Mouse (Mus musculus) forebrain, embryonic 16.5 days (tissue): ENCODE data around the gene Plk2. TPM values are rescaled to one million over a fixed set of nuclear protein-coding genes. Genes with fewer than 3 reads are reported as not detected.
"Not testable (repeated sequence)": the region's sequence is repeated elsewhere in the genome, so short reads cannot be mapped to it uniquely, and the experiment has no call there.

Experiments
- ATAC-seq: fragments of 200-750 bp; cut with Nextera tagmentation; 2 replicates; pipeline ENCODE4 v1.8.0; 2017; ENCODE audit warnings: mild to moderate bottlenecking, moderate library complexity
- H3K27ac ChIP-seq: fragments of 300-500 bp; sonication (generic); 2 replicates; pipeline ENCODE4 v1.5.1; 2014; ENCODE audit warnings: low read length, control low read depth
- H3K27me3 ChIP-seq: fragments of 300-500 bp; sonication (generic); replicated peaks from 2 replicates; pipeline ENCODE4 v1.6.1; 2014; ENCODE audit warnings: low read length; ENCODE audit not compliant: control insufficient read depth, insufficient read depth
- H3K36me3 ChIP-seq: fragments of 300-500 bp; sonication (generic); 2 replicates; pipeline ENCODE4 v1.6.1; 2014; ENCODE audit not compliant: control insufficient read depth, insufficient read depth
- H3K4me1 ChIP-seq: fragments of 300-500 bp; sonication (generic); replicated peaks from 2 replicates; pipeline ENCODE4 v1.6.1; 2014; ENCODE audit warnings: low read length; ENCODE audit not compliant: control insufficient read depth, insufficient read depth
- H3K4me2 ChIP-seq: fragments of 300-500 bp; sonication (generic); 2 replicates; pipeline ENCODE4 v1.6.1; 2014; ENCODE audit warnings: mild to moderate bottlenecking, low read length, control low read depth
- H3K4me3 ChIP-seq: fragments of 300-500 bp; sonication (generic); replicated peaks from 2 replicates; pipeline ENCODE4 v1.5.1; 2014; ENCODE audit warnings: mild to moderate bottlenecking, low read length, control low read depth
- H3K9ac ChIP-seq: fragments of 300-500 bp; sonication (generic); replicated peaks from 2 replicates; pipeline ENCODE4 v1.6.1; 2014; ENCODE audit warnings: low read depth, low read length, control low read depth
- H3K9me3 ChIP-seq: fragments of 300-500 bp; sonication (generic); 2 replicates; pipeline ENCODE4 v1.6.1; 2016; ENCODE audit warnings: low read length; ENCODE audit not compliant: control insufficient read depth
- WGBS: fragments of 180-500 bp; shearing (Covaris S2); extraction: QIAGEN DNeasy Blood & Tissue Kit; methylation state at CpG from one replicate; pipeline ENCODE4 v1.1.7; 2014; 5-methylcytosine and 5-hydroxymethylcytosine counted together
- polyA plus RNA-seq: library from polyadenylated mRNA; unstranded; fragments of >200 nt; fragmentation: Nextera tagmentation; extraction: Ambion mirVana; gene quantifications from 2 replicates; pipeline ENCODE4 v1.2.1, GENCODE M21; 2015

Gene Plk2
- polyA plus RNA-seq, 1 experiment from 2014 or later = 229 TPM

- Histone ChIP-seq H3K4me3 (no peak overlapping the region), H3K9me3 (peaks cover 9% of the 10 kb centered on the region; the same call in 1 of the 2 replicates), H3K27me3 (no peaks in the 10 kb centered on the region), H3K36me3 (peaks cover 43% of the 10 kb centered on the region), H3K4me1 (peaks cover 12% of the 10 kb centered on the region; the same call in 1 of the 2 replicates), H3K4me2 (no peak overlapping the region), H3K9ac (no peak overlapping the region), H3K27ac (no peak overlapping the region)
- no peak for ATAC-seq
- WGBS = 83% methylated on average over 3 of the region's 3 CpGs
Measured at GRCm38 (mm10) chr13:110401443-110401842, 6.6 kb downstream of the Plk2 start.

- Histone ChIP-seq H3K9ac (no peak overlapping the region), H3K4me3 (no peak overlapping the region), H3K27me3 (no peaks in the 10 kb centered on the region), H3K4me2 (no peak overlapping the region), H3K4me1 (peaks cover 8% of the 10 kb centered on the region; the same call in 1 of the 2 replicates), H3K9me3 (peaks cover 9% of the 10 kb centered on the region; the same call in 1 of the 2 replicates), H3K27ac (no peak overlapping the region), H3K36me3 (peaks cover 42% of the 10 kb centered on the region)
- ATAC-seq = no peak
- 94% methylated on average over 2 of the region's 2 CpGs for WGBS
Measured at GRCm38 (mm10) chr13:110401877-110402276, 7.0 kb downstream of the Plk2 start.

- peaks cover 6% of the 10 kb centered on the region; the same call in 1 of the 2 replicates for H3K9me3 ChIP-seq
- ATAC-seq = no peak
- H3K27me3 ChIP-seq = no peaks in the 10 kb centered on the region
- no peak overlapping the region for H3K4me2 ChIP-seq
- H3K36me3 ChIP-seq = peaks cover 23% of the 10 kb centered on the region
- WGBS = 79% methylated on average over 8 of the region's 8 CpGs
- no peak overlapping the region for H3K27ac ChIP-seq
- H3K4me1 ChIP-seq = 0 out of 2 replicates have a peak, but pooled peaks cover under 1% of the 10 kb centered on the region
- no peak overlapping the region for H3K4me3 ChIP-seq
- H3K9ac ChIP-seq = no peak overlapping the region
Measured at GRCm38 (mm10) chr13:110404059-110404458, 9.2 kb downstream of the Plk2 start.

GRCm38 (mm10) chr13:110404686-110405085 is 9.8 kb downstream of the Plk2 start:
- H3K9me3 ChIP-seq, H3K4me1 ChIP-seq, H3K27me3 ChIP-seq, H3K27ac ChIP-seq, ATAC-seq, H3K4me2 ChIP-seq, H3K4me3 ChIP-seq, H3K9ac ChIP-seq: not testable (repeated sequence)
- H3K36me3 ChIP-seq = peaks cover 16% of the 10 kb centered on the region
- WGBS = 86% methylated on average over 5 of the region's 5 CpGs

GRCm38 (mm10) chr13:110406152-110406551 is 11.3 kb downstream of the Plk2 start:
- Histone ChIP-seq H3K4me3 (no peak overlapping the region), H3K9me3 (no peaks in the 10 kb centered on the region), H3K9ac (no peak overlapping the region), H3K27ac (no peak overlapping the region), H3K4me2 (no peak overlapping the region), H3K4me1 (no peaks in the 10 kb centered on the region), H3K27me3 (no peaks in the 10 kb centered on the region), H3K36me3 (peaks cover 3% of the 10 kb centered on the region)
- peak; percentile 68 for ATAC-seq
- 72% methylated on average over 5 of the region's 5 CpGs for WGBS

- H3K4me3 ChIP-seq = no peak overlapping the region
- H3K4me1 ChIP-seq = no peaks in the 10 kb centered on the region
- H3K27ac ChIP-seq = no peak overlapping the region
- H3K27me3 ChIP-seq = no peaks in the 10 kb centered on the region
- no peaks in the 10 kb centered on the region for H3K36me3 ChIP-seq
- H3K4me2 ChIP-seq = no peak overlapping the region
- ATAC-seq = peak; percentile 67; the same call in 1 of the 2 replicates
- WGBS = 70% methylated on average over 12 of the region's 12 CpGs
- no peaks in the 10 kb centered on the region for H3K9me3 ChIP-seq
- no peak overlapping the region for H3K9ac ChIP-seq
Measured at GRCm38 (mm10) chr13:110412572-110413209, 17.8 kb downstream of the Plk2 start.

- no peak for ATAC-seq
- Histone ChIP-seq H3K36me3 (no peaks in the 10 kb centered on the region), H3K4me1 (no peaks in the 10 kb centered on the region), H3K9me3 (no peaks in the 10 kb centered on the region), H3K27ac (no peak overlapping the region), H3K4me3 (no peak overlapping the region), H3K27me3 (no peaks in the 10 kb centered on the region), H3K9ac (no peak overlapping the region), H3K4me2 (no peak overlapping the region)
- WGBS = 83% methylated on average over 5 of the region's 5 CpGs
Measured at GRCm38 (mm10) chr13:110418656-110419055, 23.8 kb downstream of the Plk2 start.

- Histone ChIP-seq H3K9me3 (no peaks in the 10 kb centered on the region), H3K27me3 (no peaks in the 10 kb centered on the region), H3K27ac (no peak overlapping the region), H3K36me3 (no peaks in the 10 kb centered on the region), H3K9ac (no peak overlapping the region), H3K4me1 (no peaks in the 10 kb centered on the region), H3K4me3 (no peak overlapping the region), H3K4me2 (no peak overlapping the region)
- 78% methylated on average over 5 of the region's 5 CpGs for WGBS
- ATAC-seq = no peak
Measured at GRCm38 (mm10) chr13:110419640-110420039, 24.8 kb downstream of the Plk2 start.

- H3K9ac ChIP-seq = no peak overlapping the region
- no peaks in the 10 kb centered on the region for H3K36me3 ChIP-seq
- no peaks in the 10 kb centered on the region for H3K4me1 ChIP-seq
- H3K4me2 ChIP-seq = no peak overlapping the region
- H3K27me3 ChIP-seq = no peaks in the 10 kb centered on the region
- no peaks in the 10 kb centered on the region for H3K9me3 ChIP-seq
- no peak overlapping the region for H3K4me3 ChIP-seq
- no peak overlapping the region for H3K27ac ChIP-seq
- 94% methylated on average over 7 of the region's 7 CpGs for WGBS
- ATAC-seq = no peak
Measured at GRCm38 (mm10) chr13:110422434-110422833, 27.6 kb downstream of the Plk2 start.
